Mouse (Mus musculus) lung, postnatal 0 days (tissue): Measurements from ENCODE around the gene Gm7714. TPM values are rescaled to one million over a fixed set of nuclear protein-coding genes. Genes with fewer than 3 reads are reported as not detected.
"Not testable (repeated sequence)": the region's sequence is repeated elsewhere in the genome, so short reads cannot be mapped to it uniquely, and the experiment has no call there.

Source experiments
- ATAC-seq: fragments of 200-750 bp; cut with Nextera tagmentation; 2 replicates; pipeline ENCODE4 v1.8.0; 2017; ENCODE audit warnings: moderate library complexity
- DNase-seq: peaks from one replicate; pipeline ENCODE4 v3.0.0-alpha.2; 2016; ENCODE audit warnings: low spot score
- H3K27ac ChIP-seq: fragments of 300-500 bp; sonication (generic); 2 replicates; pipeline ENCODE4 v1.5.1; 2014; ENCODE audit warnings: antibody characterized with exemption, mild to moderate bottlenecking, low read length, mixed read lengths
- H3K27me3 ChIP-seq: fragments of 300-500 bp; sonication (generic); replicated peaks from 2 replicates; pipeline ENCODE4 v1.6.1; 2014; ENCODE audit warnings: low read length, mixed read lengths; ENCODE audit not compliant: insufficient read depth
- H3K36me3 ChIP-seq: fragments of 300-500 bp; sonication (generic); 2 replicates; pipeline ENCODE4 v1.6.1; 2014; ENCODE audit warnings: low read length, mixed read lengths; ENCODE audit not compliant: insufficient read depth
- H3K4me1 ChIP-seq: fragments of 300-500 bp; sonication (generic); 2 replicates; pipeline ENCODE4 v1.6.1; 2014; ENCODE audit warnings: antibody characterized with exemption, low read depth, low read length, mixed read lengths; ENCODE audit not compliant: insufficient read depth
- H3K4me2 ChIP-seq: fragments of 300-500 bp; sonication (generic); replicated peaks from 2 replicates; pipeline ENCODE4 v1.6.1; 2014; ENCODE audit warnings: low read depth, mild to moderate bottlenecking, low read length, moderate library complexity, mixed read lengths
- H3K4me3 ChIP-seq: fragments of 300-500 bp; sonication (generic); 2 replicates; pipeline ENCODE4 v1.5.1; 2014; ENCODE audit warnings: low read depth, low read length
- H3K9ac ChIP-seq: fragments of 300-500 bp; sonication (generic); replicated peaks from 2 replicates; pipeline ENCODE4 v1.6.1; 2014; ENCODE audit warnings: low read depth, mild to moderate bottlenecking
- H3K9me3 ChIP-seq: fragments of 300-500 bp; sonication (generic); 2 replicates; pipeline ENCODE4 v1.6.1; 2016; ENCODE audit warnings: low read length, mixed read lengths
- CTCF ChIP-seq: IDR thresholded peaks from 2 replicates; pipeline ENCODE4 v1.5.1; 2016; ENCODE audit warnings: antibody characterized with exemption, mild to moderate bottlenecking
- EP300 ChIP-seq: IDR thresholded peaks from 2 replicates; pipeline ENCODE4 v1.6.1; 2016; ENCODE audit warnings: antibody characterized with exemption, mild to moderate bottlenecking, control low read depth
- WGBS: fragments of 180-500 bp; shearing (Covaris S2); extraction: QIAGEN DNeasy Blood & Tissue Kit; methylation state at CpG from one replicate; pipeline ENCODE4 v1.1.7; 2014; 5-methylcytosine and 5-hydroxymethylcytosine counted together
- polyA plus RNA-seq: library from polyadenylated mRNA; unstranded; fragments of >200 nt; fragmentation: Nextera tagmentation; extraction: Ambion mirVana; gene quantifications from 2 replicates; pipeline ENCODE4 v1.2.1, GENCODE M21; 2015

Gm7714 gene
- polyA plus RNA-seq = not detected in 2 replicates

- Histone ChIP-seq H3K9me3 (no peaks in the 10 kb centered on the region), H3K27me3 (no peaks in the 10 kb centered on the region), H3K36me3 (no peaks in the 10 kb centered on the region), H3K9ac (no peak within 1 kb of the TSS), H3K4me2 (no peak within 1 kb of the TSS), H3K4me1 (no peaks in the 10 kb centered on the region), H3K4me3 (no peak within 1 kb of the TSS), H3K27ac (no peak within 1 kb of the TSS)
- DNase-seq (no peak), ATAC-seq (no peak)
- TF ChIP-seq CTCF (no peak), EP300 (no peak)
- 62% methylated on average over 1 of the region's 1 CpGs for WGBS
Measured at GRCm38 (mm10) chr5:88268619-88269018, at the start of gene Gm7714. Gene Gm7714, plus strand, starts transcription at chr5:88268919.

- Histone ChIP-seq H3K4me3 (no peak overlapping the region), H3K27ac (no peak overlapping the region), H3K4me1 (no peaks in the 10 kb centered on the region), H3K4me2 (no peak overlapping the region), H3K9ac (no peak overlapping the region), H3K36me3 (no peaks in the 10 kb centered on the region), H3K27me3 (no peaks in the 10 kb centered on the region), H3K9me3 (no peaks in the 10 kb centered on the region)
- ATAC-seq (no peak), DNase-seq (no peak)
- WGBS = 84% methylated on average over 1 of the region's 1 CpGs
- TF ChIP-seq EP300 (no peak), CTCF (no peak)
Measured at GRCm38 (mm10) chr5:88256475-88256874, 12.2 kb upstream of the Gm7714 start.

GRCm38 (mm10) chr5:88311307-88311706, 42.6 kb downstream of the Gm7714 start:
- not testable (repeated sequence) for DNase-seq, H3K27ac ChIP-seq, H3K36me3 ChIP-seq, ATAC-seq, H3K4me1 ChIP-seq, H3K9me3 ChIP-seq, H3K4me2 ChIP-seq, H3K9ac ChIP-seq, H3K4me3 ChIP-seq, H3K27me3 ChIP-seq
- 62% methylated on average over 3 of the region's 3 CpGs for WGBS

GRCm38 (mm10) chr5:88317012-88317411, 48.3 kb downstream of the Gm7714 start, which contains the start of gene Prol1:
Gene Prol1, plus strand, starts transcription at chr5:88317312.
- WGBS = 93% methylated on average over 1 of the region's 1 CpGs
- TF ChIP-seq EP300 (no peak), CTCF (no peak)
- no peak for ATAC-seq

More at GRCm38 (mm10) chr5:88317012-88317411, 48.3 kb downstream of the Gm7714 start, which contains the start of gene Prol1:
- H3K9ac ChIP-seq = no peak within 1 kb of the TSS
- H3K27me3 ChIP-seq = no peaks in the 10 kb centered on the region
- no peak for DNase-seq
- no peaks in the 10 kb centered on the region for H3K9me3 ChIP-seq
- H3K4me3 ChIP-seq = no peak within 1 kb of the TSS
- no peaks in the 10 kb centered on the region for H3K4me1 ChIP-seq
- no peak within 1 kb of the TSS for H3K27ac ChIP-seq
- no peak within 1 kb of the TSS for H3K4me2 ChIP-seq
- H3K36me3 ChIP-seq = no peaks in the 10 kb centered on the region

Other genes starting within 250 kb of the Gm7714 start
- gene Smr2, start 182.4 kb upstream of the Gm7714 start, polyA plus RNA-seq = not detected in 2 replicates
- not detected in 2 replicates for gene Gm11116, start 157.4 kb upstream of the Gm7714 start, polyA plus RNA-seq
- not detected in 2 replicates for gene Gm11115, start 114.8 kb upstream of the Gm7714 start, polyA plus RNA-seq
- not detected in 2 replicates for gene Prol1, start 48.4 kb downstream of the Gm7714 start, polyA plus RNA-seq
- 0.13 and 0.23 TPM in 2 replicates for gene Amtn, start 107.2 kb downstream of the Gm7714 start, polyA plus RNA-seq
- gene Ambn, start 187.1 kb downstream of the Gm7714 start, polyA plus RNA-seq = not detected in 2 replicates
- not detected in 2 replicates for gene Enam, start 219.1 kb downstream of the Gm7714 start, polyA plus RNA-seq